In genomic region chr9:122155193-122155592, GRCm38 (mm10) we compare ENCODE assay signal across 21 mouse cellular contexts.
"Had no signal": no experiment of that assay in that cellular context is flagged by ENCODE, and none has a peak within 500 bp of the region (broad histone marks: within the 10 kb centered on the region; RNA-seq: fewer than 3 reads in every experiment).

No protein-coding gene starts in this region.

- H3K9me3 ChIP-seq: hindbrain, embryonic 10.5 days; hindbrain, embryonic 12.5 days; kidney, embryonic 15.5 days; limb, embryonic 13.5 days; limb, embryonic 15.5 days had no signal

- H3K27me3 ChIP-seq: heart, embryonic 12.5 days; hindbrain, embryonic 12.5 days; kidney, embryonic 15.5 days; limb, embryonic 13.5 days; limb, embryonic 15.5 days; liver, embryonic 12.5 days had no signal

- H3K4me3 ChIP-seq: heart, embryonic 12.5 days; hindbrain, embryonic 10.5 days; hindbrain, embryonic 12.5 days; kidney, embryonic 15.5 days; limb, embryonic 13.5 days; limb, embryonic 15.5 days; liver, embryonic 12.5 days had no signal

- DNase-seq: gastrocnemius, postnatal 14 days; heart, postnatal 14 days; heart, postnatal 4 days; kidney, adult 11 months; kidney, adult 2 months; kidney, adult 9 months; kidney, postnatal 14 days; layer of hippocampus, adult 9-11 months; layer of hippocampus, postnatal 36 days; left cerebral cortex, postnatal 4 days; lung, adult 18-20 months had no signal

- H3K4me2 ChIP-seq: heart, embryonic 12.5 days; hindbrain, embryonic 12.5 days; hindbrain, embryonic 14.5 days; kidney, embryonic 15.5 days; limb, embryonic 13.5 days; limb, embryonic 15.5 days; liver, embryonic 12.5 days had no signal

- ATAC-seq: hindbrain, postnatal 0 days; liver, embryonic 12.5 days had no signal

- H3K27ac ChIP-seq: hindbrain, embryonic 10.5 days; hindbrain, embryonic 12.5 days; hindbrain, embryonic 14.5 days; hindbrain, postnatal 0 days; kidney, embryonic 15.5 days; limb, embryonic 13.5 days; limb, embryonic 15.5 days; liver, embryonic 12.5 days; liver, embryonic 14.5 days had no signal

- H3K4me1 ChIP-seq: hindbrain, embryonic 10.5 days; hindbrain, embryonic 12.5 days; limb, embryonic 13.5 days had no signal

- H3K9ac ChIP-seq: heart, embryonic 12.5 days; hindbrain, embryonic 12.5 days; hindbrain, embryonic 14.5 days; kidney, embryonic 15.5 days; limb, embryonic 13.5 days; limb, embryonic 15.5 days; liver, embryonic 12.5 days; liver, embryonic 14.5 days had no signal
